Mouse (Mus musculus): ENCODE measurements at regions not wholly inside any gene's neighbourhood (a gene's known extent, or its start where the extent isn't known, plus 50 kb on each side); places are given as distances from the start of the nearest gene placed in this dataset.

GRCm38 (mm10) chr6:143373686-143374273 is 206.8 kb downstream of the Etnk1 start:
- DNase-seq: peak; percentile 40 to 64

DNA sequence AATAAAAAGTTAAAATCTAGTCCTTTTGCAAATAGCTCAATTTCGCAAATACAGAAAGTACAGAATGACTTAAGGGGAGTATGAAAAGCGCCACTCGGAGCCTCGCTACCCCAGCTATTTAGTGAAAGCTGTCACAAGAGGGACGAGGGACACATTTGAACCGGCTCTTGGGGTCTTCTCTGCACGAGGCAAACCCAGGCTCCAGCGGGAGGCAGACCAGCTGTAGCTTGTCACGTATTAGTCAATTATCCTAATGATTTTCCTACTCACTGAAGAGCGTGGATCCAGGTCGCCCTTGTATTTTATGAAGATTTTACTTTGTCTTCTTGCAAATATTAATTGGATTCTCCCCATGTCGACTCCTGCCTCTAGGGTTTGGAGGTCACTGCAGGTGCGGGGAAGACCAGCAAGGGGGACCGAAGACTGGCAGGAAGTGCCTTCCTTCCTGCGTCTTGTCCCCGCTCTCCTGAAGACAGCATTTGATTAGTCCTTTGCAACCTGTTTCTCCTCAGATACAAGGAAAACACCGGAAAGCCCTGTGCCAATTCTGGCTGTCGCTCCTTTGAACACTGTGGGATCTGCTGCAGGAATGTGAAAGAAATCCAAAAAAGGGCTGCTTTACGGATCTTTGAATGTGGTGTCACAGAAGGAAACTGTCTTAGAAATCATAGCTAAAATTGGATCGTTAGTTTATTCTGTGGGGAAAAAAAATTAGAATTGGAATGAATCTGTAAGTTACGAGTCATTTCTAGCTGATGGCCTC is 209.1 kb downstream of the Etnk1 start:
- DNase-seq: no peak

DNA sequence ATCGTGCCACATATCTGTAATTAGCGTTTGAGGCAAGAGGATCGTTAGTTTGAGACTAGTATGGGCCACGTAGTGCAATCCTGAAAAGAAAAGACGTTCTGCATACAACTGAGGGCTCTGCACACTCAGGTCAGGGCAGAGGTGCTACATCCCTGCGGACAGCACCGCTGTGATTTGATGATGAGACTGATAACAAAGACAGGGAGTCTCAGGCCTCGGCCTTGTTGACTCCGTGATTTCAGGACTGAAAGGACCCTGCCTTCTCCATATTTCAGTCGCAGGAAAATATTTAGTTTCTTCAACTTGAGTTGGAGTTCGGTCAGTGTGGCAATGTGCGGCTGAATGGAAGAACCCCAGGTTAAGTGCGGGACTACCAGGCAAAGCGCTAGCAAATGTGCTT is 210.1 kb downstream of the Etnk1 start:
- DNase-seq: no peak

DNA sequence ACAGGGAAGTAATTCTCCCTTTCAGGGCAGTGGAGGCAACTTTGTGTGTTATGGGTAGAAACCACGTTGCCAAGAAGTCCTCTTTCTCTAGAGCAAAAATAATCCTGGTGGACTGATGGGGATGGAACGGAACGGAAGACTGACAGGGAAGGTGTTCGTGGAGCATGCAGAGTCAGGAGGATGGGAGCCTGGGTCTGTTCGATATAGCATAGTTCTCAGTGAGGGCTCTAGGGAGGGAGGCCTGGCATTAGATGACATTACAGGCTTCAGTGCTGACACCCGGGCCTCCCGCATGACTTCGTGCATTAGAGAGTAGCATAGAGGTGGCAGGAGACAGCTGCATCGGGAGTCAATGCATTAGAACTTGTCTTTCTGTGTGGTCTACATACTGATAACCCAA is 211.1 kb downstream of the Etnk1 start:
- DNase-seq: no peak

DNA sequence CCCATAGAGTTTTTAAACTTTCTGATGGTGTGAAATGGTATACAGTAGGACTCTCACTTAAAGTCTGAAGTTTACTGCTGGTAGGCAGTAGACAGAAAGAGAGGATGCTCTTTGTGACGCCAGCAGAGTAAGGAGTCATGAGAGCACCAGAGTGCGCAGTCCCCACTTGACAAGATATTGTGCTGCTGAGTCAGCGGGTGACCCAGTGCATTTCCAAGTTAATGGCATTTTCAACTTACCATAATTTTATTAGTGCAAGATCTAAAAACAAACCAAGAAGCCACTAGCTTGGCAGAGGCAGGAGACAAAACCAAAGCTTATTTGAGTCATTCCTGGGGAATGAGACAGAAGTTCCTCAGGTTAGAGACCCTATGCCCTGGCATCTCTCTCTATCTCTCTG is 213.5 kb downstream of the Etnk1 start:
- DNase-seq: no peak

DNA sequence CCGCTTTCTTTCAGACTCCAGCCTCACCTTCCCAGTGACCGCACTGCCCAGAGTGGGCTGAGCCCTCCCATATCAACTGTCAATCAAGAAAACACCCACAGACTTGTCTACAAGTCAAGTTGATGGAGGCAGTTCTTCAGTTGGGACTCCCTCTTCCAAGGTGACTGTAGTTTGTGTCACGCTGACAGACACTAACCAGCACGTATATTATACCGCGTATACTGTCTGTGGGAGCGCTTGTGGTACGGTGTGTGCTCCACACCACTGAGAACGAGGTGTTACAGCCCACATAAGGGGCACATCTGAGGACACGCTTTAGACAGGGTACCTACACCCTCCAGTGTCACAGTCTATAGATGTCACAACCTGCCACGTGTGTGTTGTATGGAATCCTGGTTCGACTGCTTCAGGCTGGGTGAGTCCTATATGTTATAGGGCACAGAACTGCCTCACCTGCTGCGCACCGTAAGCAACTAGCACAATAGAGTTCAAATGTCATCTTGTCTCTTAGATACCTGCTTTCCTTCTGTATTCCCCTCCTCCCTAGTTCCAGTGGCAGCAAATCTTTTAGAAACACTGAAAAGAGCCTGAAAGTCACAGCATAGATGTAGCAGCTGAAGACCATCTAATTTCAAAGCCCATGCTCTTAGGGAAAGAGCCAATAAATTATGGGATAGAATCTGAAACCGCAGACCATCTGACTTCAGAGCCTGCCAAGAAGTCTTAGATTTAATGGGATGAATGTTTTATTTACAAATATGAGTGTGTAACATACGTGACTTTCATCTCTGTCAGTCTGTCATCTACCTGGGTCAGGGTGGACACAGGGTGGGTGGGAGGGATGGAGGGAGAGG is 219.8 kb downstream of the Etnk1 start:
- DNase-seq: peak in 1 of 2 experiments; percentile 1

- DNase-seq: no peak
These were observed 226.7 kb downstream of the Etnk1 start for GRCm38 (mm10) chr6:143393543-143394207.

GRCm38 (mm10) chr6:143394377-143394776 is 227.4 kb downstream of the Etnk1 start:
- DNase-seq: no peak

DNA sequence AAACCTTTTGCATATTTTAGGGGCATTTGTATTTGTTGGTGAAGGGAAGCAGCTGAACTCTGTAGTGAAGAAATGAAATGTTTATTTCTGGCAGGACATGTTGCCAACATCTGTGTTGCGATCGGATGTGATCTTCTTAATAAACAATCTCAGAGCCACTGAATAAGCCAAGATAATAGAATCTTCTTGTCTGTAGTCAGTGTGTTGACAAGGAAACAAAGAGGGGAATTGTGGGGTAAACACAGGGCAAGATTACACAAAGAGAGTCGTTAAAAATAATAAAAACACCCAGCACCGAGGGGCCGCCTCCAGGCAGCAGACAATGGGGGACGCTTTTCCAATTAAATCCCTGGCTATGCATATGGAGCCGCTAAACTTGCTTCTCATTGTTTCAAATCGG is 234.4 kb downstream of the Etnk1 start:
- no peak for DNase-seq

DNA sequence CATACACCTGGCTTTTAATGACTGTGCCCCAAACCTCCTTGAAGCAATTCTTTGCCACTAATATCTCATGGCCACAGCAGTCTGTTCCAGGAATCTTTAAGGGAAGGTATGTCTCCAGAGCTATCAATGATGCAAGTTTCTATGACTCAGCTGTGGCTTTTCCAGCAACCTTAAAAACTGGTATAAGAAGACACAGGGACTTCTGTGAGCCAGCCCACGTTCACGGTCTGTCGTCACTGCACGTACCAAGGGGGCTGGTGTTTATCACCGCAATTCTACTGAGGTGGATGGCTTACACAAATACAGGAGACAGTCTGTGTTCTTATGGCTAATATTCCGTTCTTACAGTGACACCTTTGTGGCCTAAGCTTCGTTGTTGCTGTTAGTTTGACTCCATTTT is 234.9 kb downstream of the Etnk1 start:
- no peak for DNase-seq

DNA sequence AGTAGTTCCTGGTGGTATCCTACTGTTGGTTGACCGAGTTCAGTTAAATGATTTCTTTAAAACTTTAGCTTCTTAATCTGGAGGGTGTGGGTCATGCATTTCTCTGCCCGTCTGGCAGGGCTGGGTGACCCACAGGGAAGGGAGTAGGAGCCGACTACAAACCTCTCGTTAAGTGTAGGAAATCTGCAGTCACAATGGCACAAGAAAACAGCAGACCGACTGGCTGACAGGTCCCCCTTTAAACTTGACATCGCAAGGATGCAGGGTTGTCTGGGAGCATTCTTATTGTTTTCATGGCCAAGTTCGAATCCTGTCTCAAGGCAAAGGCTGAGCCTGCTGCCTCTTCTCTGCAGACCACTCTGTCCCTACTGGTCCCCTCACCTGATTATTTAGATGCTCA is 235.7 kb downstream of the Etnk1 start:
- DNase-seq: no peak

- DNase-seq: no peak
These were observed 237.5 kb downstream of the Etnk1 start for GRCm38 (mm10) chr6:143404521-143404920.

GRCm38 (mm10) chr6:143412056-143412455 is 245.0 kb downstream of the Etnk1 start:
- DNase-seq: no peak

GRCm38 (mm10) chr6:143412721-143413120 is 245.7 kb downstream of the Etnk1 start:
- no peak for DNase-seq

GRCm38 (mm10) chr6:143414590-143415382 is 247.8 kb downstream of the Etnk1 start:
- DNase-seq: no peak

GRCm38 (mm10) chr6:143415383-143415778 is 248.4 kb downstream of the Etnk1 start:
- DNase-seq: no peak

GRCm38 (mm10) chr6:143419872-143420271 is 252.9 kb downstream of the Etnk1 start:
- DNase-seq: no peak

DNA sequence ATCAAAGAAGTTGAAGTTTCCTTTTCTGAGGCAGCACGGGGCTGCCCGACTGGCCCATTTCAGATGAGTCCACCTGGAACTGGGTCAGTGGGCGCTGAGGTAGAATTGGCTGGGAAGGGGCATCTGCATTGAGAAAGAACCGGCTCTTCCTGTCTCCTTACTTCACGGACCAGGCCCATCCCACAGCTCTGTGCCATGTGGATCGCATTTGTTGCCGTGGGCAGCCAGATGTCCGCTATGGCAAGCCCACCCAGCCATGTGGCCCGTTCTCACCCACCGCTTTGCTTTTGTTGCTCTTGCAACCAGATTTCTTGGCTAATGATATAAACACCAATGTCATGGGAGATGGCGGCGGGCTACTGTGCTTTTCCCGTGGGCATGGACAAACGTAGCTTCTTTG is 256.0 kb downstream of the Etnk1 start:
- DNase-seq: no peak

GRCm38 (mm10) chr6:143425182-143425829 is 258.3 kb downstream of the Etnk1 start:
- DNase-seq: no peak

DNA sequence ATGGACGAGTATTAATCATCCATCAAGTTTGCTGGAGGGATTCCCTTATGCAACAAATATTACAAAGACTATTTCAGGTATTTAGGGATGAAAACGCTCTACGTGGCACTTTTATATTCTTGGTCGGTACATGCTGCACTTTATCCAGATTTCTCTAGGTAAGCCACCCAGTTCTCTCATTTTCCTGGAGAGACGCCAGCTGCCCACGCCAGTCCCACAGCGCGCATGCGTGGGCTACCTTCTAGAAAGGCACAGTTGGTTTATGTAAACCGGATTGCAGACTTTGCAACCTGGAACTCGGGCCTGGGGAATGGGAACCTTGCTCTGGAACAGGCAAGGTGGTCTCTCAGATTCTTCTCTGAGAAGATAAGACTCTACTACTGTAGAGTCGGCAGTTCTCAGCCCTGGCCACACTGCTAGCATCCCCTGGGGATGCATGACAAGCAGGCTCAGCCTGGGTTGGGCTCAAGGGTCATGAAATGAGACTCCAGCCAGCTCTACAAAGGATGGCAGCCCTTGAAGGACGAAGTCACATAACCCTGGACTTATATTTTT is 265.0 kb downstream of the Etnk1 start:
- no peak for DNase-seq

Measured in kidney, postnatal 36 days (tissue).